Mouse (Mus musculus): ENCODE data around the gene Ryr3.

GRCm38 (mm10) chr2:113036550-113036949, 180.3 kb downstream of the Ryr3 start:
- TF ChIP-seq GATA1 (IDR thresholded peaks at IDR 0.05; ENCODE audit: borderline replicate concordance, low read length) (no peak), FLI1 (IDR thresholded peaks at IDR 0.05; ENCODE audit: low read length) (no peak)

All from megakaryocyte, embryonic 14.5 days (primary cell).